Mouse (Mus musculus) embryo, embryonic 11.5 days (tissue): Measurements from ENCODE around the gene Trpc7.

Experiments
- DNase-seq: peaks from one replicate; pipeline ENCODE4 v3.0.0-alpha.2; 2012; ENCODE audit warnings: low read depth, low spot score

The Trpc7 gene

DNA sequence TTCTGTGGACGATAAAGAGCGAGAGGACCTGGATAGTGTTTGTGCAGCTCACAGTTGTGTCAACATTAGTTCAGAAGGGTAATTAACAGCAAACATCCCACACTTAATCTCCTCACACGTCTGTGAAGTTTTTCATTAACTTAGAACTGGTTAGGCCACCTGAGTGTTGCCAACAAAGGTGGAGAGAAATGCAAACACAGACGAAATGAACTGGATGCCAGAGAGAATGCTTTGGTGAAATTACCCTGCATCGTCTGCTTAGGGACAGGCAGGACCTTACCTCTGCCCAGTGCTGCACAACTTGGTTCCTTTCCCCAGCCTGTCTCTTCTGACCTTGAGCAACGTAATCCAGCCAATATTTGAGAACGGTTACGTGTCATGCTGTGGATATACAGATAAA is 148.2 kb downstream of the Trpc7 start:
- no peak for DNase-seq

- no peak for DNase-seq
These were observed 148.9 kb downstream of the Trpc7 start for GRCm38 (mm10) chr13:56746739-56747532.

- DNase-seq, result no peak
These were observed 153.4 kb downstream of the Trpc7 start for GRCm38 (mm10) chr13:56742325-56742901.

DNA sequence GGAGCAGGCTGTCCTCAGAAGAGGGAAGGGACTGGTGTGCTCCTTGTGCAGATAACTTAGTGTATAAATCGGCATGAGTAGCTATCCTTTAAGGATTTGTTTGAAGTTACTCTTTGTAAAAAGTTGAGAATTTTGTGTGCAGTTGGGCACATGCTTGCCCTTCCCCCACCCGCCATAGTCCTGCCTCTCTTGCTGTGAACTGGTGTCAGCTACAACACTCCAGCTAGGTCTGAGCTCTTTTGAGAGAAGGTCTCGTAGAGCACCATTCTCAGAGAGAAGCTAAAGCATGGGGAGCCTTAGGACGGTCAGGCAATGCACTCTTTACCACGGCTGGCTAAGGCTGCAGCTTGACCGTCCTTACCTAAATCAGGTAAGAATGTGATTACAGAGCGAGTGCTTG is 154.1 kb downstream of the Trpc7 start:
- no peak for DNase-seq

DNA sequence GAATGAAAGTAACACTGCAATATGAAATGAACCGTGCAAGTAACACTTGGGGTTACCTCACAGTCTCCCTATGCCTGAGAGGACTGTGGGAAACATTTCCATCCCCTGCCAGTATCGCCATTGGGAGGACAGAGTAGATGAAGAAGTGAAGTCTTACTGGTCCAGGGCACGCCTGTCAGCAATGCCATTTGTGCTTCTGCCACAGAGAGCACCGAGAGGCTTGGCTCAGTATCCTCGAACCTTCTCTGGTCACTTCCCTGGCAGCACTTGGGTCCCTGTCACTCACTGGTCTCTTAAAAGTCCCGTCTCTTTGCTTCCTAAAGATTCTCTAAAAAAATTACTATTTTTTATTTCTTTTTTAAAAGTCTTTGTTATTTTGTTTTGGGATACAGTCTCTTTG is 155.3 kb downstream of the Trpc7 start:
- DNase-seq, result no peak

DNA sequence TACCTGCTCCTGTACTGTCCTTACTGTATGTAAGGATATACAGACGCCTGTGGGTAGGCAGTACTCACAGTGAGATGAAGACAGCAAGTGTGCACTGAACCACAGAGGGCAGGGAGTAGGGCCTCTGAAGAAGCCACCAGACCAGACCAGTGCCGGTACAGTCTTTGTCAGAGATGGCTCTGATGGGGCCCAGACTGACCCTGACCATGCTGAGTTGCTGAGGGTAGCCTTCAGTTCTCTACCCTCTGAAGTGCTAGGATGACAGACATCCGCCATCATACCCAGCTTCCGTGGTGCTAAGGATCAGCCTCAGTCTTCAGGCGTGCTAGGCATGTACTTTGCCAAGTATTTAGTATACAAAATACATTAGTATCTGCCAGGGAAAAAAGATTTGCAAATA is 156.2 kb downstream of the Trpc7 start:
- DNase-seq, result no peak

- no peak for DNase-seq
These were observed 160.4 kb downstream of the Trpc7 start for GRCm38 (mm10) chr13:56735212-56735875.

DNA sequence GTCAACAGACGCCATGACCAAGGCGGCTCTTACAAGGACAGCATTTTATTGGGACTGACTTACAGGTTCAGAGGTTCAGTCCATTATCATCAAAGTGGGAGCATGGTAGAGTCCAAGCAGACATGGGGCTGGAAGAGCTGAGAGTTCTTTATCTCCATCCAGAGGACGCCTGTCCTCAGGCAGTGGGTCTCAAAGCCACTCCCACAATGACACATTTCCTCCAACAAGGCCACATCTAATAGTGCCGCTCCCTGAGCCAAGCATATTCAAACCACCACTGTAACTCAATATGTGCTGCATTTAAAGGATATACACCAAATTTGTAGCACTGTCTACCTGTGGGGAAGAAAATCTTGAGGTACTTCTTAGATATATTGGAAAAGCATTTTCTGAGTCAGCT is 161.2 kb downstream of the Trpc7 start:
- no peak for DNase-seq

DNA sequence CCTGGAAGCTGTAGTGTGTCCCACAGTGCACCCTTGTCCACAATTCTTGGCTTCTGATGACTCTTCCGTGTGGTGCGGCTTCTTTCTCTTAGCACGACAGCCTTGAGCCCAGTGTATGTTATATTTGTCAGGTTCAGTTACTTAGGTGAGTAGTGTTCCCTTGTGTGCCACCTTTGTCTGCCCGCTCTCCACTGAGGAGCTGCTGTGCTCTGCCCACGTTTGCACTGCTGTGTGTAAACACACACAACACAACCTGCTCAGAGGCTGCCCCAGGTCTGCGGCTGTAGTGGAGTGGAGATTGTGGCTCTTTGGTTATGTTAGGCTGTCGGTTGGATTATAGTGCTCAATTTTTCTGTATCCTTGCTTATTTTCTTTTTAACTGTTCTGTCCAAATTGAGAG is 166.7 kb downstream of the Trpc7 start:
- DNase-seq, result no peak

DNA sequence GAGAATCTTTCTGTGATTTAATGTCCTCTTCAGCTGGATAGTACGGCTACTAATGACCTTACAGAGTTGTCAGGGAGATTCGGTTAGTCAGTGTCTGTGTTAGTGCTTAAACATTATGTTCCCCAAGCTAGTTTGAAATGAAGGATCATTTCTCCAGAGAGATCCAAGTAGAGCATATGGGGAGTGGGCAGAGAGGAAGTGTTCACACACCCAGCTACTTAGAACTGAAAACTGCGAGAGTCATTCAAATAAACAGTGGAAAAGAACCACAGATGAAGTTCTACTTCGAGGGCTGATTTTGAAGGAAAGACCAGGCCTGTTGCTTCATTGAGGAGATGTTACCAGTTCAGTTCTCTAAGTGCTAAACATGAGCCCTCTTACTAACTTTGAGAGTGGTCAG is 169.2 kb downstream of the Trpc7 start:
- DNase-seq, result no peak
